Mouse (Mus musculus) midbrain, embryonic 11.5 days (tissue): ENCODE data around the gene Tasp1. TPM values are rescaled to one million over a fixed set of nuclear protein-coding genes. Genes with fewer than 3 reads are reported as not detected.
"Not testable (repeated sequence)": the region's sequence is repeated elsewhere in the genome, so short reads cannot be mapped to it uniquely, and the experiment has no call there.

Source experiments
- ATAC-seq: fragments of 200-750 bp; cut with Nextera tagmentation; 2 replicates; pipeline ENCODE4 v1.8.0; 2017; ENCODE audit warnings: moderate TSS enrichment, moderate library complexity; ENCODE audit not compliant: low FRiP score
- DNase-seq: peaks from one replicate; pipeline ENCODE4 v3.0.0; 2015; ENCODE audit warnings: low spot score; ENCODE audit errors: missing footprints
- H3K27ac ChIP-seq: fragments of 300-500 bp; sonication (generic); 2 replicates; pipeline ENCODE4 v1.5.1; 2014; ENCODE audit warnings: low read depth, low read length
- H3K27me3 ChIP-seq: fragments of 300-500 bp; sonication (generic); 2 replicates; pipeline ENCODE4 v1.6.1; 2014; ENCODE audit warnings: mild to moderate bottlenecking, low read length, moderate library complexity, mixed read lengths; ENCODE audit not compliant: control insufficient read depth, insufficient read depth
- H3K36me3 ChIP-seq: fragments of 300-500 bp; sonication (generic); 2 replicates; pipeline ENCODE4 v1.6.1; 2014; ENCODE audit warnings: mild to moderate bottlenecking, low read length, moderate library complexity, mixed read lengths; ENCODE audit not compliant: control insufficient read depth, insufficient read depth
- H3K4me1 ChIP-seq: fragments of 300-500 bp; sonication (generic); 2 replicates; pipeline ENCODE4 v1.6.1; 2014; ENCODE audit warnings: low read length; ENCODE audit not compliant: control insufficient read depth, insufficient read depth
- H3K4me2 ChIP-seq: fragments of 300-500 bp; sonication (generic); 2 replicates; pipeline ENCODE4 v1.6.1; 2014; ENCODE audit warnings: mild to moderate bottlenecking, moderate library complexity
- H3K4me3 ChIP-seq: fragments of 300-500 bp; sonication (generic); 2 replicates; pipeline ENCODE4 v1.5.1; 2014; ENCODE audit warnings: low read depth, low read length
- H3K9ac ChIP-seq: fragments of 300-500 bp; sonication (generic); 2 replicates; pipeline ENCODE4 v1.6.1; 2014; ENCODE audit warnings: low read length
- H3K9me3 ChIP-seq: fragments of 300-500 bp; sonication (generic); 2 replicates; pipeline ENCODE4 v1.6.1; 2016; ENCODE audit warnings: low read length; ENCODE audit not compliant: control insufficient read depth
- WGBS: fragments of 180-500 bp; shearing (Covaris S2); extraction: QIAGEN DNeasy Blood & Tissue Kit; methylation state at CpG from one replicate; pipeline ENCODE4 v1.1.7; 2014; 5-methylcytosine and 5-hydroxymethylcytosine counted together
- polyA plus RNA-seq: library from polyadenylated mRNA; unstranded; fragments of >200 nt; fragmentation: Nextera tagmentation; extraction: Ambion mirVana; gene quantifications from 2 replicates; pipeline ENCODE4 v1.2.1, GENCODE M21; 2014

Gene Tasp1
- polyA plus RNA-seq, 1 experiment from 2014 or later: 14.8 TPM

GRCm38 (mm10) chr2:140024937-140025336 lies 41.7 kb downstream of the Tasp1 start:
- 87% methylated on average over 4 of the region's 4 CpGs for WGBS
- ATAC-seq: no peak
- H3K27ac ChIP-seq: no peak overlapping the region

GRCm38 (mm10) chr2:140007406-140007805 lies 59.2 kb downstream of the Tasp1 start:
- DNase-seq (no peak), ATAC-seq (no peak)

More at GRCm38 (mm10) chr2:140024937-140025336, 41.7 kb downstream of the Tasp1 start:
- no peak overlapping the region for H3K4me2 ChIP-seq
- DNase-seq: no peak
- H3K9me3 ChIP-seq: no peaks in the 10 kb centered on the region
- no peaks in the 10 kb centered on the region for H3K27me3 ChIP-seq
- no peaks in the 10 kb centered on the region; the same call in 1 of the 2 replicates for H3K36me3 ChIP-seq
- no peak overlapping the region for H3K4me3 ChIP-seq
- no peak overlapping the region for H3K9ac ChIP-seq
- no peaks in the 10 kb centered on the region for H3K4me1 ChIP-seq

GRCm38 (mm10) chr2:139998170-139998569 lies 68.4 kb downstream of the Tasp1 start:
- no peak for DNase-seq
- ATAC-seq: no peak
- H3K4me2 ChIP-seq: no peak overlapping the region
- no peaks in the 10 kb centered on the region for H3K9me3 ChIP-seq
- H3K4me1 ChIP-seq: no peaks in the 10 kb centered on the region
- 100% methylated on average over 2 of the region's 2 CpGs for WGBS
- H3K27ac ChIP-seq: no peak overlapping the region
- H3K9ac ChIP-seq: no peak overlapping the region
- no peaks in the 10 kb centered on the region for H3K36me3 ChIP-seq
- no peaks in the 10 kb centered on the region for H3K27me3 ChIP-seq
- no peak overlapping the region for H3K4me3 ChIP-seq

More at GRCm38 (mm10) chr2:140007406-140007805, 59.2 kb downstream of the Tasp1 start:
- Histone ChIP-seq H3K4me1 (no peaks in the 10 kb centered on the region), H3K36me3 (no peaks in the 10 kb centered on the region), H3K9me3 (no peaks in the 10 kb centered on the region), H3K4me3 (no peak overlapping the region), H3K27ac (no peak overlapping the region), H3K4me2 (no peak overlapping the region), H3K9ac (no peak overlapping the region), H3K27me3 (no peaks in the 10 kb centered on the region)
- 97% methylated on average over 3 of the region's 3 CpGs for WGBS

DNA sequence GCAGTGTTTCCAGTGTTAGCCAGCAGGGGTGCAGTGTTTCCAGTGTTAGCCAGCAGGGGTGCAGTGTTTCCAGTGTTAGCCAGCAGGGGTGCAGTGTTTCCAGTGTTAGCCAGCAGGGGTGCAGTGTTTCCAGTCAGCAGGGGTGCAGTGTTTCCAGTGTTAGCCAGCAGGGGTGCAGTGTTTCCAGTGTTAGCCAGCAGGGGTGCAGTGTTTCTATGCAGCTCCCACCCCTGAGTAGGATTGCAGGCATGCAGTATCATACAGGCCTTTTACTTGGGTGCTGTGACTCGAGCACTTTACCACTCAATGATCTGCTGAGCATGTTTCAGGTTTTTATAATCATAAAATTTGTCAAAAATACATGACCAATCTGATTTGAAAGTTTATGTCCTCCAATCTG lies 76.7 kb downstream of the Tasp1 start:
- not testable (repeated sequence) for H3K4me3 ChIP-seq, DNase-seq, H3K9me3 ChIP-seq, H3K4me2 ChIP-seq, H3K4me1 ChIP-seq, H3K27ac ChIP-seq, H3K27me3 ChIP-seq, H3K36me3 ChIP-seq, H3K9ac ChIP-seq, ATAC-seq
- WGBS: 86% methylated on average over 1 of the region's 1 CpGs

DNA sequence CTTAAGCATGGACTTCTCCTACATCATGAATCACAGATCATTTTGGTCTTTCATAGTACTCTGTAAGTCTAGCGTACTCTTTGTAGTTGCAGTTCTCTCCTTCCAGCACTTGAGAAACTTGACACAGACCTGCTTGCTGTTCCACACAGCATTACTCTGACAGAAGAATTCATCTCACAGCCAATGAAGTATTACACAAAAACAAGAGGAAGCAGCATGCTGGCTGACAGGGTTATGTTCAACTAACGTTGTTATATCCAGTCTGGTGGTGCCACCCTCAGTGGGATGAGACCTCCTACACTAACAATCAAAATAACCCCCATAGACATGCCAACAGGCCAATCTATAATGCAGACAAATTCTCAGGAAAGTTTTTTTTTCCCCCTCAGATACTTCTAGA lies 99.2 kb downstream of the Tasp1 start:
- no peaks in the 10 kb centered on the region for H3K4me1 ChIP-seq
- H3K27ac ChIP-seq: no peak overlapping the region
- no peak overlapping the region for H3K9ac ChIP-seq
- H3K4me2 ChIP-seq: no peak overlapping the region
- WGBS: 77% methylated on average over 2 of the region's 2 CpGs
- no peak overlapping the region for H3K4me3 ChIP-seq
- H3K27me3 ChIP-seq: no peaks in the 10 kb centered on the region
- H3K36me3 ChIP-seq: no peaks in the 10 kb centered on the region
- no peaks in the 10 kb centered on the region for H3K9me3 ChIP-seq
- DNase-seq (no peak), ATAC-seq (no peak)

DNA sequence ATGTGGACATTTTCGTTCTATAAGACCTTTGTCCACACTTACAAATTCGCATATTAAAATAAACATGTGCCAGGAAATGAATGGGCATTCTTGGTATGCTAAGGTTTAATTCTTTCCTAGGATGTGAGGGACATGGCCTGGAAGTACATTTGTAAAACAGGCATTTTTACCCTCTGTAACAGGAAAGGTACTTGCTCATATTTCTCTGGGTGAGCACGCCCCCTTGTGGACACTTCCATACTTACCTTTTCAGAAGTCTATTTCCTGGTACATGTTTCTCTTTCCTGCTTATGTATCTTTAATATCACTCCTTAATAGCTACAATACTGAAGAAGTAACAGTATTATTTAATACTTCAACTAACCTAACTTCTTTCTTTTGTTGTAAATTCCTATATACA lies 100.3 kb downstream of the Tasp1 start:
- peak; percentile 91 for DNase-seq
- Histone ChIP-seq H3K9me3 (no peaks in the 10 kb centered on the region), H3K9ac (no peak overlapping the region), H3K4me3 (no peak overlapping the region), H3K27ac (no peak overlapping the region), H3K36me3 (no peaks in the 10 kb centered on the region), H3K4me2 (no peak overlapping the region), H3K27me3 (no peaks in the 10 kb centered on the region), H3K4me1 (no peaks in the 10 kb centered on the region)
- 60% methylated on average over 3 of the region's 3 CpGs for WGBS
- ATAC-seq: no peak

GRCm38 (mm10) chr2:139948843-139949242 lies 117.8 kb downstream of the Tasp1 start:
- 0 out of 2 replicates have a peak, but pooled peaks have one; percentile 55 for ATAC-seq
- Histone ChIP-seq H3K27me3 (no peaks in the 10 kb centered on the region), H3K27ac (no peak overlapping the region), H3K36me3 (no peaks in the 10 kb centered on the region), H3K9ac (no peak overlapping the region), H3K4me2 (no peak overlapping the region), H3K4me1 (no peaks in the 10 kb centered on the region), H3K9me3 (no peaks in the 10 kb centered on the region), H3K4me3 (no peak overlapping the region)
- no peak for DNase-seq
- WGBS: 70% methylated on average over 1 of the region's 1 CpGs

- Histone ChIP-seq H3K27ac (no peak overlapping the region), H3K4me1 (no peaks in the 10 kb centered on the region), H3K9ac (no peak overlapping the region), H3K4me3 (no peak overlapping the region), H3K4me2 (no peak overlapping the region), H3K9me3 (no peaks in the 10 kb centered on the region), H3K27me3 (no peaks in the 10 kb centered on the region), H3K36me3 (no peaks in the 10 kb centered on the region)
- DNase-seq: no peak
- ATAC-seq: no peak
- WGBS: 61% methylated on average over 2 of the region's 2 CpGs
These were observed 129.0 kb downstream of the Tasp1 start for GRCm38 (mm10) chr2:139937581-139937980.

- Histone ChIP-seq H3K36me3 (no peaks in the 10 kb centered on the region), H3K4me1 (no peaks in the 10 kb centered on the region), H3K27me3 (no peaks in the 10 kb centered on the region), H3K4me3 (no peak overlapping the region), H3K4me2 (no peak overlapping the region), H3K9me3 (no peaks in the 10 kb centered on the region), H3K9ac (no peak overlapping the region), H3K27ac (no peak overlapping the region)
- WGBS: 84% methylated on average over 10 of the region's 10 CpGs
- DNase-seq (no peak), ATAC-seq (no peak)
These were observed 132.0 kb downstream of the Tasp1 start for GRCm38 (mm10) chr2:139934577-139934976.
